Mouse (Mus musculus) ES-E14 (cell line): ENCODE results near the gene Apol7a. TPM values are rescaled to one million over a fixed set of nuclear protein-coding genes. Genes with fewer than 3 reads are reported as not detected.

ENCODE experiments used
- DNase-seq: peaks from one replicate; pipeline ENCODE4 v3.0.0-alpha.2; 2013; ENCODE audit warnings: low read depth, low spot score
- H3K27ac ChIP-seq: 2 replicates; pipeline ENCODE4 v1.5.1; 2012; ENCODE audit warnings: low read depth, mild to moderate bottlenecking, low read length, moderate library complexity, mixed read lengths; ENCODE audit not compliant: poor library complexity, insufficient read depth, severe bottlenecking
- H3K36me3 ChIP-seq: 2 replicates; pipeline ENCODE4 v1.6.1; 2012; ENCODE audit warnings: mild to moderate bottlenecking, low read length, moderate library complexity, mixed read lengths; ENCODE audit not compliant: control insufficient read depth, poor library complexity, insufficient read depth, severe bottlenecking
- H3K4me1 ChIP-seq, 2 experiments: fragments of 150-350 bp in 1 of 2; sonication (generic) in 1 of 2; 2 replicates each; pipeline ENCODE4 v1.6.1; 2012; ENCODE audit warnings: low read length in 2 of 2, mild to moderate bottlenecking in 1 of 2, mixed read lengths in 1 of 2; ENCODE audit not compliant: control insufficient read depth in 2 of 2, insufficient read depth in 2 of 2, poor library complexity in 1 of 2
- H3K4me3 ChIP-seq, 2 experiments: fragments of 150-350 bp in 1 of 2; sonication (generic) in 1 of 2; 2 replicates each; pipeline ENCODE4 v1.5.1; 2012; ENCODE audit warnings: low read length in 2 of 2, low read depth in 1 of 2, mild to moderate bottlenecking in 1 of 2, mixed read lengths in 1 of 2; ENCODE audit not compliant: insufficient read depth in 1 of 2, poor library complexity in 1 of 2, severe bottlenecking in 1 of 2
- H3K9ac ChIP-seq: 2 replicates; pipeline ENCODE4 v1.6.1; 2012; ENCODE audit warnings: low read depth, mild to moderate bottlenecking, low read length, mixed read lengths; ENCODE audit not compliant: poor library complexity, insufficient read depth, severe bottlenecking
- H3K9me3 ChIP-seq: fragments of 150-350 bp; sonication (generic); 2 replicates; pipeline ENCODE4 v1.6.1; 2012; ENCODE audit warnings: low read depth, mild to moderate bottlenecking, low read length; ENCODE audit not compliant: control insufficient read depth, insufficient read depth
- CHD2 ChIP-seq: IDR thresholded peaks from 2 replicates; pipeline ENCODE4 v1.6.1; 2014; ENCODE audit warnings: mild to moderate bottlenecking, low read depth, low read length, inconsistent platforms
- HCFC1 ChIP-seq: IDR thresholded peaks from 2 replicates; pipeline ENCODE4 v1.6.1; 2012; ENCODE audit warnings: low read length, inconsistent platforms, borderline replicate concordance; ENCODE audit not compliant: insufficient read depth
- MAFK ChIP-seq: IDR thresholded peaks from 2 replicates; pipeline ENCODE4 v1.6.1; 2014; ENCODE audit warnings: mild to moderate bottlenecking, low read depth, low read length, inconsistent platforms; ENCODE audit not compliant: insufficient read depth
- ZC3H11A ChIP-seq: IDR thresholded peaks from 2 replicates; pipeline ENCODE4 v1.6.1; 2012; ENCODE audit warnings: low read depth, mild to moderate bottlenecking, inconsistent platforms, low read length, borderline replicate concordance
- ZNF384 ChIP-seq: IDR thresholded peaks from 2 replicates; pipeline ENCODE4 v1.6.1; 2012; ENCODE audit warnings: low read depth, low read length, inconsistent platforms
- in situ Hi-C, 2 experiments: fragments of 600-800 bp; cut with MboI; formaldehyde crosslinking; loops; one replicate each; pipeline ENCODE4 v1.15.1; 2025; ENCODE audit warnings: low sequenced_read_pairs in 2 of 2, inconsistent platforms in 1 of 2; ENCODE audit not compliant: unreplicated experiment in 2 of 2
- total RNA-seq: library from RNA; depleted of rRNA; stranded (reverse); fragments of 300-350 nt; gene quantifications from 2 replicates; pipeline ENCODE4 v1.2.3, GENCODE M21; 2012

Gene Apol7a
- total RNA-seq, 1 experiment: 0.27 TPM

DNA sequence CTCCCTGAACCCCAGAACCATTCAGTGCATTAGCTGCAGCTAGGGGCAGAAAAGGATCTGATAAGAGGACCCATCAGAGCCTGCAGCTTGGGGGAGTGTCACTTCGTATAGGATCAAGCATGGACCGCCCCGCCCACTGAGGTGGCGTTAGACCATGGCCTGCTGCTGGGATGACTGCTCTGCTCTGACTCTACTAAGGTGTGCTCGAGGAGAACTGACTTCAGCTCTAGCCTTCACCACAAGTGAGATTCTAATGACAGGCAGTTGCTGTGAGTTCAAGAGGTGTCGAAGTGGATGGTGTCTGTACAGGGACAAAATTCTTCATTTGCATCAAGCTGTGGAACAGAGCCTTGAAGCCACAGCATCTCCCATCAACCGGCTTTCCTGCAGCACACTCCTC lies 46.0 kb downstream of the Apol7a start:
- no peak overlapping the region; the same call in 1 of the 2 replicates for H3K9ac ChIP-seq
- H3K36me3 ChIP-seq: no peaks in the 10 kb centered on the region
- in situ Hi-C loops: loop anchor here in 1 of 2 experiments (25.0 kb wide), 1 partner anchor 391 kb away; no protein-coding TSS in a partner anchor
- H3K4me3 ChIP-seq: no peak overlapping the region; a peak in 1 of 4 replicates
- TF ChIP-seq ZC3H11A (no peak), ZNF384 (no peak), HCFC1 (no peak), CHD2 (no peak), MAFK (no peak)
- no peaks in the 10 kb centered on the region for H3K9me3 ChIP-seq
- H3K4me1 ChIP-seq: peaks cover 16 to 32% of the 10 kb centered on the region in 2 experiments
- DNase-seq: no peak
- peak overlapping the region; percentile 3; the same call in 1 of the 2 replicates for H3K27ac ChIP-seq

DNA sequence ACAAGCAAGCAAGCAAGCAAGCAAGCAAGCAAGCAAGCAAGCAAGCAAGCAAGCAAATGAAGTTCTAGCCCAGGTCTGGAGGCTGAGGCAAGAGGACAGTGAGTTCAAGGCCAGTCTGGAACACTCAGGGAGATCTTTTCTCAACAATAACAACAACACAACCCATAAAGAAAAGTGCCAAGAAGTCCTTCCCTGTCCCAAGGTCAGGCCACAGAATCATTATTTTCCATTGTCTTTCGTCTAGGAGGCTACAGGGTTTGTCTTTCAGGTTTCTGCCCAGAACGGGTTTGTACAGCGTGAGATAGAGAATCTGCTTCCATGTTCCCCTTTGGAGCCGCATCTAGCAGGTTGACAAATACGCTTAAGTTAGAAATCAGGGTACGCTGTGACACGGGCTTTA lies 48.8 kb downstream of the Apol7a start:
- TF ChIP-seq ZC3H11A: no peak
- no peak for TF ChIP-seq ZNF384
- TF ChIP-seq MAFK: no peak
- TF ChIP-seq HCFC1: no peak
- no peak for TF ChIP-seq CHD2
- in situ Hi-C loops: loop anchor here in 1 of 2 experiments (25.0 kb wide), 1 partner anchor 388 kb away; no protein-coding TSS in a partner anchor

DNA sequence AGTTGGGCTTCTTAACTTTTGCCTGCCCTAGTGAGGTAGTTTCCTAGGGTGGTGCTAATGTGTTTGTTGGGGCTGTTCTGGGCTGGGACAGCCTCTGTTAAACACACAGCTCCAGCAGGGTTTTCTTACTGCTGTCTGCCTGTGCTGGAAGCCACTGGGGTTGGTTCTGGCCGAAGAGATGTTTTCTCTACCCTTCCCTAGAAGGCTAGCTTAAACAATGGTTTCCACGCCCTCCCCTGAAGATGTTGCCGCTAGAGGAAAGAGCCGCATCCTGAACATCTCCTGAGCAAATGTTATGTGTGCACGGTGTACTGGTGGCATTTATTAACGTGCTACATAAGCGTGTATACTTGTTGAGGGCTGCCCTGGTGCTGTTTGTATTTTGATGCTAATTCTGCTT lies 50.8 kb downstream of the Apol7a start:
- Histone ChIP-seq H3K27ac (peak overlapping the region; percentile 82), H3K9ac (0 out of 2 replicates have a peak overlapping the region, but pooled peaks have one; percentile 14), H3K36me3 (no peaks in the 10 kb centered on the region), H3K4me3 (no peak overlapping the region), H3K9me3 (no peaks in the 10 kb centered on the region), H3K4me1 (peaks cover 14 to 15% of the 10 kb centered on the region in 2 experiments)
- no peak for TF ChIP-seq HCFC1
- TF ChIP-seq MAFK: no peak
- no peak for TF ChIP-seq CHD2
- no peak for TF ChIP-seq ZNF384
- TF ChIP-seq ZC3H11A: no peak
- in situ Hi-C loops: no loop called here
- DNase-seq: no peak

More for the DNA sequence above, 48.8 kb downstream of the Apol7a start:
- DNase-seq: no peak
- Histone ChIP-seq H3K4me3 (no peak overlapping the region), H3K4me1 (peaks cover 15 to 28% of the 10 kb centered on the region in 2 experiments), H3K9me3 (no peaks in the 10 kb centered on the region), H3K36me3 (no peaks in the 10 kb centered on the region), H3K9ac (no peak overlapping the region), H3K27ac (no peak overlapping the region)

DNA sequence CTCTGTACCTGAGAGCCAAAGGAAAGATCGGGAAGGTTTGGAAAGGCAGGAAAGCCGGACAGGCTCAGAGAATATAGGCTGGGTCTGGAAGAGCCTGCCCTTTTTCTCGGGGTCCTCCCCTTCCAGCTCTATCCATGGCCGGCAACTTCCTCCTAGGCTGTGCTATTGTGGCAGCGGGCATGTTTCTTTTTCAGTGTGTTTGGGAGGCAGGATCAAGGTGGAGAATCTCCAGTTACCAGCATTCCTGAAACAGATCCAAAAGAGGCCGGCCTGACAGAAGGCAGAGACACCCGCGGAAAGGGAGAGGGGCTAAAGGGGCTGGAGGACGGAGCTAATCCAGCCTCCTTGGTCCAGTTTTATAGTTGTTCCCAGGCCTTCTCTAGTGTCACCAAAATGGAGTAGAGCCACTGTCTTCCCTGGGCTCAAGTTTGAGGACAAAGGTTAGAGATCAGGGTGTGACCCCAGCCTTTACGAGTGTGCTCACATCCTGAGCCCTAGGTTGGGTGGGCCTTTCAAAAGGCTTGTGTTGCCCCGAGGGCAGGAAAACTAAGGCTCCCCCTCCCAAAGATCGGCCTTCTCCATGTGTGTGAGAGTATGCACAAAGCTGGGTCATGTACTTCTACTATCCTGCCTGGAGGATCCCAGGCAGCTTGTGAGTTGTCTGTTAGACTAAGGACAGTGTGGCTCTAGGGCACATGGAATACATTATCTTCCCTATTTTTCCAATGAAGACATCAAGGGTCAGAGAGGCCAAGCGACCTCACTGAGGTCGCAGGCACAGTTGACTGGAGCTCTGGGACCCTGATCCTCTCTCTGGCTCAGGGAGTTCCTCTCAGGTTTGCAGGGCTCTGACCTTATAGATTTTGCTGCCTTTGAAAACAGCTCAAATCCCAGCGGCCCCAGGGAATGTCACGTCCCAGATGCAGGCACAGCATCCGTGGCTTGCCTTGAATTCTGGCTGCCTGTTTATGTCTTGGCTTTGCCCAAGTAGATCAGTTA lies 54.5 kb downstream of the Apol7a start:
- Histone ChIP-seq H3K9me3 (no peaks in the 10 kb centered on the region), H3K9ac (peak overlapping the region; percentile 62; the same call in 1 of the 2 replicates), H3K27ac (peak overlapping the region; percentile 68), H3K4me3 (peak overlapping the region; percentile 38 to 45), H3K36me3 (no peaks in the 10 kb centered on the region), H3K4me1 (peaks cover 21 to 32% of the 10 kb centered on the region in 2 experiments)
- in situ Hi-C loops: no loop called here
- no peak for TF ChIP-seq MAFK
- TF ChIP-seq HCFC1: no peak
- TF ChIP-seq ZC3H11A: no peak
- no peak for TF ChIP-seq ZNF384
- no peak for TF ChIP-seq CHD2
- DNase-seq: no peak
